Mouse (Mus musculus): ENCODE measurements at regions not wholly inside any gene's neighbourhood (a gene's known extent, or its start where the extent isn't known, plus 50 kb on each side); places are given as distances from the start of the nearest gene placed in this dataset.

- intact Hi-C loops (cut with DNase I) = no loop called here
- DNase-seq (ENCODE audit: extremely low spot score in 1 of 2, low spot score in 2 of 2) = peak in 1 of 2 experiments; percentile 20
These were observed 161.6 kb upstream of the Anxa10 start for GRCm38 (mm10) chr8:62284378-62285110.

GRCm38 (mm10) chr8:62250551-62250950 is 127.6 kb upstream of the Anxa10 start:
- intact Hi-C loops (cut with DNase I) = no loop called here
- DNase-seq (ENCODE audit: extremely low spot score in 1 of 2, low spot score in 2 of 2) = no peak
